Mouse (Mus musculus) heart, postnatal 0 days (tissue): ENCODE data around the gene Casz1.

Source experiments
- CTCF ChIP-seq: IDR thresholded peaks from 2 replicates; pipeline ENCODE4 v1.5.1; 2016; ENCODE audit warnings: antibody characterized with exemption, control low read depth, low read depth
- EP300 ChIP-seq: IDR thresholded peaks from 2 replicates; pipeline ENCODE4 v1.6.1; 2016; ENCODE audit warnings: antibody characterized with exemption, low read depth

- no peak for TF ChIP-seq CTCF
- TF ChIP-seq EP300 = no peak
Measured at GRCm38 (mm10) chr4:148780097-148780621, 24.1 kb upstream of the Casz1 start.
